Mouse (Mus musculus): ENCODE results near the gene Pcgf2. TPM values are rescaled to one million over a fixed set of nuclear protein-coding genes. Genes with fewer than 3 reads are reported as not detected.
A peak's percentile ranks its signal among the peaks of the same experiment; 100 is the strongest.
"Not testable (repeated sequence)": the region's sequence is repeated elsewhere in the genome, so short reads cannot be mapped to it uniquely, and the experiment has no call there.

Gene Pcgf2
- polyA plus RNA-seq, 1 experiment from 2014 or later = 11.9 TPM

GRCm38 (mm10) chr11:97711200-97711900, 11.1 kb upstream of the Pcgf2 start:
- Histone ChIP-seq H3K27me3 (replicated peaks; ENCODE audit: control insufficient read depth, insufficient read depth, low read length) (no peaks in the 10 kb centered on the region), H3K4me2 (ENCODE audit: low read depth, low read length) (no peak overlapping the region), H3K27ac (ENCODE audit: low read length) (no peak overlapping the region), H3K9ac (ENCODE audit: low read depth, low read length) (no peak overlapping the region), H3K9me3 (ENCODE audit: control insufficient read depth, low read length) (no peaks in the 10 kb centered on the region), H3K36me3 (ENCODE audit: control insufficient read depth, insufficient read depth, low read length) (peaks cover 25% of the 10 kb centered on the region), H3K4me3 (ENCODE audit: low read length) (no peak overlapping the region), H3K4me1 (ENCODE audit: control insufficient read depth, insufficient read depth, low read length) (no peaks in the 10 kb centered on the region)
- 77% methylated on average over 13 of the region's 13 CpGs for WGBS
- ATAC-seq = no peak; the same call in 1 of the 2 replicates

GRCm38 (mm10) chr11:97710067-97710466, 9.8 kb upstream of the Pcgf2 start:
- 86% methylated on average over 2 of the region's 2 CpGs for WGBS
- H3K9me3 ChIP-seq (ENCODE audit: control insufficient read depth, low read length); H3K4me2 ChIP-seq (ENCODE audit: low read depth, low read length); H3K4me1 ChIP-seq (ENCODE audit: control insufficient read depth, insufficient read depth, low read length); H3K9ac ChIP-seq (ENCODE audit: low read depth, low read length); H3K4me3 ChIP-seq (ENCODE audit: low read length); ATAC-seq; H3K27ac ChIP-seq (ENCODE audit: low read length); H3K27me3 ChIP-seq (replicated peaks; ENCODE audit: control insufficient read depth, insufficient read depth, low read length): not testable (repeated sequence)
- peaks cover 25% of the 10 kb centered on the region for H3K36me3 ChIP-seq (ENCODE audit: control insufficient read depth, insufficient read depth, low read length)

- Histone ChIP-seq H3K4me3 (ENCODE audit: low read length) (peak within 1 kb of the TSS; percentile 73), H3K9ac (ENCODE audit: low read depth, low read length) (peak within 1 kb of the TSS; percentile 76), H3K4me1 (ENCODE audit: control insufficient read depth, insufficient read depth, low read length) (peaks cover 23% of the 10 kb centered on the region), H3K36me3 (ENCODE audit: control insufficient read depth, insufficient read depth, low read length) (peaks cover 9% of the 10 kb centered on the region; the same call in 1 of the 2 replicates), H3K27me3 (replicated peaks; ENCODE audit: control insufficient read depth, insufficient read depth, low read length) (no peaks in the 10 kb centered on the region), H3K27ac (ENCODE audit: low read length) (peak within 1 kb of the TSS; percentile 85), H3K9me3 (ENCODE audit: control insufficient read depth, low read length) (no peaks in the 10 kb centered on the region), H3K4me2 (ENCODE audit: low read depth, low read length) (peak within 1 kb of the TSS; percentile 84)
- WGBS = under 1% methylated on average over 35 of the region's 35 CpGs
- ATAC-seq = peak; percentile 89
These were observed 2.9 kb upstream of the Pcgf2 start, which contains the start of gene Psmb3 for GRCm38 (mm10) chr11:97703039-97703826. Psmb3 (plus strand) TSS chr11:97703399.

- H3K4me2 ChIP-seq (ENCODE audit: low read depth, low read length) = peak overlapping the region; percentile 84
- H3K27ac ChIP-seq (ENCODE audit: low read length) = peak overlapping the region; percentile 85
- peak overlapping the region; percentile 76 for H3K9ac ChIP-seq (ENCODE audit: low read depth, low read length)
- ATAC-seq = peak; percentile 3; the same call in 1 of the 2 replicates
- peak overlapping the region; percentile 73 for H3K4me3 ChIP-seq (ENCODE audit: low read length)
- H3K4me1 ChIP-seq (ENCODE audit: control insufficient read depth, insufficient read depth, low read length) = peaks cover 30% of the 10 kb centered on the region
- WGBS = under 1% methylated on average over 24 of the region's 24 CpGs
- peaks cover 9% of the 10 kb centered on the region; the same call in 1 of the 2 replicates for H3K36me3 ChIP-seq (ENCODE audit: control insufficient read depth, insufficient read depth, low read length)
- H3K27me3 ChIP-seq (replicated peaks; ENCODE audit: control insufficient read depth, insufficient read depth, low read length) = no peaks in the 10 kb centered on the region
- no peaks in the 10 kb centered on the region for H3K9me3 ChIP-seq (ENCODE audit: control insufficient read depth, low read length)
These were observed 2.1 kb upstream of the Pcgf2 start for GRCm38 (mm10) chr11:97702393-97702745.

- H3K4me1 ChIP-seq (ENCODE audit: control insufficient read depth, insufficient read depth, low read length) = peaks cover 36% of the 10 kb centered on the region
These were observed 1.5 kb upstream of the Pcgf2 start for GRCm38 (mm10) chr11:97701581-97702392.

GRCm38 (mm10) chr11:97700746-97701580, 666 bp upstream of the Pcgf2 start:
- H3K36me3 ChIP-seq (ENCODE audit: control insufficient read depth, insufficient read depth, low read length) = no peaks in the 10 kb centered on the region
- H3K4me3 ChIP-seq (ENCODE audit: low read length) = peak overlapping the region; percentile 84
- 15% methylated on average over 30 of the region's 30 CpGs for WGBS
- peaks cover 45% of the 10 kb centered on the region for H3K4me1 ChIP-seq (ENCODE audit: control insufficient read depth, insufficient read depth, low read length)
- peak overlapping the region; percentile 89 for H3K9ac ChIP-seq (ENCODE audit: low read depth, low read length)
- peak overlapping the region; percentile 100 for H3K27ac ChIP-seq (ENCODE audit: low read length)
- H3K4me2 ChIP-seq (ENCODE audit: low read depth, low read length) = peak overlapping the region; percentile 93
- no peaks in the 10 kb centered on the region for H3K9me3 ChIP-seq (ENCODE audit: control insufficient read depth, low read length)
- ATAC-seq = no peak
- H3K27me3 ChIP-seq (replicated peaks; ENCODE audit: control insufficient read depth, insufficient read depth, low read length) = no peaks in the 10 kb centered on the region

More at GRCm38 (mm10) chr11:97701581-97702392, 1.5 kb upstream of the Pcgf2 start:
- no peak for ATAC-seq
- Histone ChIP-seq H3K4me3 (ENCODE audit: low read length) (peak overlapping the region; percentile 73), H3K27me3 (replicated peaks; ENCODE audit: control insufficient read depth, insufficient read depth, low read length) (no peaks in the 10 kb centered on the region), H3K9ac (ENCODE audit: low read depth, low read length) (peak overlapping the region; percentile 76; the same call in 1 of the 2 replicates), H3K4me2 (ENCODE audit: low read depth, low read length) (peak overlapping the region; percentile 93), H3K27ac (ENCODE audit: low read length) (no peak overlapping the region; the same call in 1 of the 2 replicates), H3K36me3 (ENCODE audit: control insufficient read depth, insufficient read depth, low read length) (peaks cover 3% of the 10 kb centered on the region; the same call in 1 of the 2 replicates), H3K9me3 (ENCODE audit: control insufficient read depth, low read length) (no peaks in the 10 kb centered on the region)
- 53% methylated on average over 15 of the region's 15 CpGs for WGBS

- H3K27ac ChIP-seq (ENCODE audit: low read length) = peak overlapping the region; percentile 100
- peak; percentile 19; the same call in 1 of the 2 replicates for ATAC-seq
- no peaks in the 10 kb centered on the region for H3K9me3 ChIP-seq (ENCODE audit: control insufficient read depth, low read length)
- peak overlapping the region; percentile 89 for H3K9ac ChIP-seq (ENCODE audit: low read depth, low read length)
- no peaks in the 10 kb centered on the region for H3K36me3 ChIP-seq (ENCODE audit: control insufficient read depth, insufficient read depth, low read length)
- 0% methylated on average over 6 of the region's 9 CpGs for WGBS
- peak overlapping the region; percentile 93 for H3K4me2 ChIP-seq (ENCODE audit: low read depth, low read length)
- no peaks in the 10 kb centered on the region for H3K27me3 ChIP-seq (replicated peaks; ENCODE audit: control insufficient read depth, insufficient read depth, low read length)
- peaks cover 56% of the 10 kb centered on the region for H3K4me1 ChIP-seq (ENCODE audit: control insufficient read depth, insufficient read depth, low read length)
- peak overlapping the region; percentile 84 for H3K4me3 ChIP-seq (ENCODE audit: low read length)
These were observed 683 bp downstream of the Pcgf2 start for GRCm38 (mm10) chr11:97699626-97700002.

GRCm38 (mm10) chr11:97698741-97699611, 1.3 kb downstream of the Pcgf2 start:
- ATAC-seq = peak; percentile 4
- peak overlapping the region; percentile 89 for H3K9ac ChIP-seq (ENCODE audit: low read depth, low read length)
- peaks cover 56% of the 10 kb centered on the region for H3K4me1 ChIP-seq (ENCODE audit: control insufficient read depth, insufficient read depth, low read length)
- WGBS = under 1% methylated on average over 60 of the region's 63 CpGs
- peak overlapping the region; percentile 100 for H3K27ac ChIP-seq (ENCODE audit: low read length)
- H3K27me3 ChIP-seq (replicated peaks; ENCODE audit: control insufficient read depth, insufficient read depth, low read length) = no peaks in the 10 kb centered on the region
- peak overlapping the region; percentile 84 for H3K4me3 ChIP-seq (ENCODE audit: low read length)
- no peaks in the 10 kb centered on the region for H3K9me3 ChIP-seq (ENCODE audit: control insufficient read depth, low read length)
- no peaks in the 10 kb centered on the region for H3K36me3 ChIP-seq (ENCODE audit: control insufficient read depth, insufficient read depth, low read length)
- H3K4me2 ChIP-seq (ENCODE audit: low read depth, low read length) = peak overlapping the region; percentile 84

Data from intestine, embryonic 16.5 days (tissue).